Mouse (Mus musculus) olfactory bulb, adult 2 months (tissue): ENCODE results near the gene Plekhh3.
"Not testable (repeated sequence)": the region's sequence is repeated elsewhere in the genome, so short reads cannot be mapped to it uniquely, and the experiment has no call there.

Experiments
- CTCF ChIP-seq: fragments of 200-500 bp; IDR thresholded peaks from 2 replicates; pipeline ENCODE4 v1.5.1; 2012; ENCODE audit warnings: low read depth, mild to moderate bottlenecking, low read length, moderate library complexity; ENCODE audit not compliant: insufficient read depth
- POLR2A ChIP-seq: fragments of 200-500 bp; IDR thresholded peaks from 2 replicates; pipeline ENCODE4 v1.6.1; 2012; ENCODE audit warnings: mild to moderate bottlenecking, low read depth, low read length, moderate library complexity; ENCODE audit not compliant: insufficient read depth

DNA sequence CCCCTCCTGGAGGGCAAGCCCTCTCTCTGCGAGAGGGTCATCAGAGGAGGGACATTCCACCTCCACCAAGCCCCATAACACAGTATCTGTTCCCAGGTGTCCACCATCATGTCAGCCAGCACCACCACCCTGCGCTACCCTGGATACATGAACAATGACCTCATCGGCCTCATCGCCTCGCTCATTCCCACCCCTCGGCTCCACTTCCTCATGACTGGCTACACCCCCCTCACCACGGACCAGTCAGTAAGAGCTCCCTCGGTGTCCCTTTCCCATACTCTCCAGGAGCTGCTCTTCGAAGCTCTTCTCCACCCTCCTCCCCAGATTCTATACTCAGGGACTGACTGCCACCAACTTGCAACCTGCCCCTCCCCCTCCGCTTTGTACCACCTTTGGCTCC lies 11.0 kb downstream of the Plekhh3 start:
- TF ChIP-seq POLR2A, CTCF: not testable (repeated sequence)
